Mouse (Mus musculus) ovary, adult 18-20 months (tissue): Measurements from ENCODE around the gene Fli1.

Experiments used
- DNase-seq: peaks from one replicate; pipeline ENCODE4 v3.0.0; 2022; ENCODE audit warnings: low spot score, mixed read lengths

Fli1 gene

GRCm38 (mm10) chr9:32467443-32467842, 75.2 kb downstream of the Fli1 start:
- no peak for DNase-seq

DNA sequence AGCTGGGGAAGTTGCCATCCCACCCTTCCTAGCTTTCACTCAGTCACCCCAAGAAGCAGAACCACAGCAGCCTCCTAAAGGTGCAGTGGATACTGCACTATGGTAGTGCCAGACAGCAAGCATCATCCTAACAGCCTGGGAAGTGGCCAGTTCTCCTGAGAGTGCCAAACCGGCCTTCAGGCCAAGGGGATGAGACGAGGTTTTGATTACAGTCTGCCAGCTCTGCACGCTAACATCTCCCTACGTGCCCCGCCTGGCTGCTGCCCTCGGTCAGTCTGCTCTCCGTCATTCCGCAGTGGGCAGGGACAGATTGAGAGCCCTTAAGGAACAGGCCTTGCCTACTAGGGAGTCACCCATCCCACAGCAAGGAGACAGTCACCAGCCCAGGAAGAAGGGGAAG, 75.8 kb downstream of the Fli1 start:
- DNase-seq = peak; percentile 49

DNA sequence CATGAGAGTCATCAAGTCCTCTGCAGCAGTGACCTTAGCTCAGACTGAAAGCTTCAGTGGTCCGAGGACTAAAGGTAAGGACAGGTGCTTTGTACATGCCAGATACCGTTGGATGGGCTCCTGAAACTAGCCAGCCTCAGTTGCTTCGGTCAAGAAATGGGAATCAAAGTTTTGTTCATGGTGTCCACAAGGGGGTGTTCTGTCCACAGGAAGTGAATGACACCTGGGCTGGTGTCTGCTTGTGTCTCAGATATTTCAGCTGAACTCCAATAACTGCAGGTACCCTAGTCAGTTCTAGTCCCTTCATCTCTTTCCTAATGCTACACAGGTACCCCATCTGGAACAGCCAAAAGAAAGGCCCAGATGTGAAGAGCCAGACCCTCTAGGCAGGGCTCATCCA, 86.0 kb downstream of the Fli1 start:
- DNase-seq = no peak

DNA sequence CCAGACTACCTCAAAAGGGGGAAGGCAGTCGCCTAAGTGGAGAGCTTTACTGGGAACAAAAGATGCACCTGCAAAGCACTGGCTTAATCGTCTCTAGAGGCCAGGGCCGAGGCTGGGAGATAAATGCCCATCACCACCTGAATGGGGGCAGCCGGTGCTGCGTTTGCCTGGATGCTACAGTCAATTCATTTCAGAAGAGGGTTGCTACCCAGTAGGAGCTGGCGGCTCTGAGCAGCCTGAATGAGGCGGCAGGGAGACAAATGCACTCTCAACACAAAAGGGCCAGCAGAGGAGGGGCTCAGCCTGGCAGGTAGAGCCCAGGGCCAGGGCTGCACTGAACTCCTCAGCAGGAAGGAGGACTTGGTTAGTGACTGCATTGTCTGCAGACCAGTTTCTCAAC, 92.5 kb downstream of the Fli1 start:
- no peak for DNase-seq

DNA sequence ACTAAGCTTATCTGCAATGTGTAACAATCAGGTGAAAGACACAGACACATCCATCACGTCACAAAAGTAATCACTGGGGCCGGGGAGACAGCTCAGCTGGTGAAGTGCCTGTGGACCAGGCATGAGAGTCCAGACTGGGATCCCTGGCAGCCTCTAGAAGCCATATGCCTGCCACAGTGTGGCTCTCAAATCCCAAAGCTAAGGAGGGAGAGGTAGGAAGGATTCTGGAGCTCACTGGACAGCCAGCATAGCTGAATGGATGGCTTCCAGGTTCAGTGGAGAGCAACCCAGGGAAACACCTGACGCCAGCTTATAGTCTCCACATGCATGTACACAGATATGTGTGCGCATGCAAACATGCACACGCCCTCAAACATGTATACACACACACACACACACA, 93.9 kb downstream of the Fli1 start:
- no peak for DNase-seq

DNA sequence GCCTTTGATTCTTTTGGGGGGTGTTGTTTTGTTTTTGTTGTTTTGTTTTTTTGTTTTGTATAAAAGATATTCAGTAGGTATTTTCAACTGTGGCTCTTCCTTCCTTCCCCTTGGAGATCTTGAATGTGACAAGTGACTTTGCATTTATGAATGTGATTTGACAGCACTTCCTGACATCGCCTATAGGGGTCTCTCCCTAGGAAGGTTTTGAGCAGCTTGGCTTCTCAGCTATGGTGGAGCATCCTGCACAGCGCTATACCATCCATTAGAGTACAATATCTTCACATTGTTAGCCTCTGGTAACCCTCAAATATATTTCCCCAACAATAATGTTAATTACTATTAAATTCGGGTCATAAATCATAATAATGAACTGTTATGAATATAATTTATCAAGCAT, 96.9 kb downstream of the Fli1 start:
- no peak for DNase-seq

DNA sequence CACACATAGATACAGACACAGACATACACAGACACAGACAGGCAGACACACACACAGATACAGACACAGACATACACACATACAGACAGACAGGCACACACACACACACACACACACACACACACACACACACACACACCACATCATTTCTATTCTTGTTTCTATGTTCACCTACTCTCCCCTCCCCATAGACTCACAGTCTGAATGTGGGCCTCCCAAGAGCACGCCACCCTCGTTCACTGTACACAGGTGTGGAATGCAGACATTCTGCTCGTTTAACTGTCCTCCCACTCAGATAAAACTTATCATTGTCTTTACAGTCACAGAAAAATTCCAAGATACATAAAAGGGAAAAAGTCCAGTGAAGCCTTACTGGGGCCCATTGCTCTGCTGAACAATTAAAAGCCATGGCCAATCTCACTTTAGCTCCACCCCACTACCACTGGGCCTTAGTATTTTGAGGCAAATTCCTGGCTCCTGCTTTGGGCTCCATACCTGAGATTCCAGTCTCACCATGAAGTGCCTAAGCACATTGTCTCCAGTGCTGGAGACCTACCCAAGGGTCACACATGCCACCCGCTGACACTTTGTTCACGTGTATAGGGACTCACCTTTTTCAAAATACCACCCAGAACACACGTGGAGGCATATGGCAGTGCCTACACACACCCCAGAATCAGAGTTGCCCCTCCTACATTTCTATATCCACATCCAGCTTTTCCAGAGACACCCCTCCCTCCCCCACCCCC, 98.0 kb downstream of the Fli1 start:
- no peak for DNase-seq

DNA sequence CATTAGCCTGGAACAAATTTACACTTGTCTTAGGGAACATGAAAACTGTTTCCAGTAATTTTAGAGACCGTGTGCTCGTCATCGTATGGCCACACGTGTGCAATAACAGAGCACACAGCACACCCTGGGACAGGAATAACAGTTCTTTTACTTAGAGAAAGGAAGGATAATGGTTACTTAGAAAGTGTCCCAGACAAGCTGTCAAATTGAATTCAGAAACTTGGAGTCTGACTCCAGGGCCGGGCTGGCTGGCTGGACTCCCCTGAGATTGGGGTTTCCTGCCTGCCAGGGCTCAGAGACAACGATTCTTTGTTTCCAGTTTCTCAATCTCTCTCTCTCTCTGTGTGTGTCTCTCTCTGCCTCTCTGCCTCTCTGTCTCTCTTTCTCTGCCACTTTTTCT, 98.8 kb downstream of the Fli1 start:
- DNase-seq = no peak

GRCm38 (mm10) chr9:32443115-32443514, 99.5 kb downstream of the Fli1 start:
- DNase-seq = no peak

- DNase-seq = no peak
These were observed 108.1 kb downstream of the Fli1 start for GRCm38 (mm10) chr9:32434241-32435213.

DNA sequence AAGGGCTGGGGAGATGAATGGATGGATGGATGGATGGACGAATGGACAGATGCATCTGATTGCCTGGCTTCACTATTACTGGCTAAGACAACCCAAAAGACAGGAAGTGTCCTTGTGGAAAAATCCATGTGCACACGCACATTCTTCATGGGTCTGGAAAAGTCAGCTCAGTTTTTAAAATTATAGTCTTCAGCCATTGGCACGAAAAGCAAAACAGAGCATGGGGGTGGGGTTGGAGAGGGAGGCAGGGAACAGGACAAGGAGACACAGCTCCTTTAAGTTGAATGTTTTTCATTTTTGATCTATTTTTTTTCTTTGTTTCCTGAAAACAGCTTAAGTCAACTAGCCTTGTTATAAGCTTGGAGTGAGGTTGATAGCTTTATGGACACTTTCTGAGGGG, 111.6 kb downstream of the Fli1 start:
- no peak for DNase-seq

- no peak for DNase-seq
These were observed 117.3 kb downstream of the Fli1 start for GRCm38 (mm10) chr9:32425321-32425720.

- no peak for DNase-seq
These were observed 122.0 kb downstream of the Fli1 start for GRCm38 (mm10) chr9:32420711-32421110.

DNA sequence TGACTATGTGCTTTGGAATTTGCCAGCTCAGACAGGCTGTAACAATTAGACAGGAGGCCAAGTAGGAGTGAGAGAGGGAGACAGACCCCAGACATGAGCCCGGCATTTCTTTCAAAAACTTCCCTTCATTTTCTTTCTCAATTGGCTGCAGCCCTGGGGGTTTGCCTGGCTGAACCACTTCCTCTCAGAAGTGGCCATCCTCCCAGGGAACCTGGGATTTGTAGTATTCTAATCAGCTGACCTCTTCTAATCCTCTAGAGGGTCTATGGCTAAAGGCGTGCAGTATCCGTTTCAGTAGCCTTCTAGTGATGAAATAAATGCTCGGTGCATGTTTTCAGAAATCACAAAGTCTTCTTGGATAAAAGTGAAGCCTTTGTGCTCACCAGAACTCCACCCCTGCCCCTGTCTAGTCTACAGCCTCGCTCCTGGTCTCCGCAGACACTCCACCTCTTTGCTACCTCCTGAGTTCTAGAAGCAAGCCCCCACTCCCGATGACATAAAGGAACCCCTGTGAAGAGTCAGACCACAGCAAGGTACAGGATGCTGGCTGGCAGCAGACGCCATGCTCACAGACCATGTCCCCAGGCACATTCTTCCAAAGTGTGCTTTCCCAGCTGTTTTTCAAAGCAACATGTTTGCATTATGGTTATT, 125.1 kb downstream of the Fli1 start:
- no peak for DNase-seq

DNA sequence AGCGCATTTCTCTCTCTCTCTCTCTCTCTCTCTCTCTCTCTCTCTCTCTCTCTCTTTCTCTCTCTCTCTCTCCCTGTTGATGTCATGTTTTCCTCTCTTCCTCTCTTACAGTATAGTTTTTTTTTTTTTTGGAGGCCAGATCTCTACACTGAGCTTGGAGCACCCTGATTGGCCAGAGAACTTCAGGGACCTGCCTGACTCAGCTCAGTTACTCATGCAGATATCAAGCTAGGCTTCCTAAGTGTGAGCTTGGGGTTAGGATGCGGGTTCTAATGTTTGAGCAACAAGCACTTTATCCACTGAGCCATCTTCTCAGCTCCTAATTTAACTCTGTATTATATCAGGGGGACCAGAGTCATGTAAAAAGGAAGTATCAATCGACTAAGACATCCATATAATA, 126.7 kb downstream of the Fli1 start:
- DNase-seq = no peak

GRCm38 (mm10) chr9:32414956-32415355, 127.7 kb downstream of the Fli1 start:
- no peak for DNase-seq

DNA sequence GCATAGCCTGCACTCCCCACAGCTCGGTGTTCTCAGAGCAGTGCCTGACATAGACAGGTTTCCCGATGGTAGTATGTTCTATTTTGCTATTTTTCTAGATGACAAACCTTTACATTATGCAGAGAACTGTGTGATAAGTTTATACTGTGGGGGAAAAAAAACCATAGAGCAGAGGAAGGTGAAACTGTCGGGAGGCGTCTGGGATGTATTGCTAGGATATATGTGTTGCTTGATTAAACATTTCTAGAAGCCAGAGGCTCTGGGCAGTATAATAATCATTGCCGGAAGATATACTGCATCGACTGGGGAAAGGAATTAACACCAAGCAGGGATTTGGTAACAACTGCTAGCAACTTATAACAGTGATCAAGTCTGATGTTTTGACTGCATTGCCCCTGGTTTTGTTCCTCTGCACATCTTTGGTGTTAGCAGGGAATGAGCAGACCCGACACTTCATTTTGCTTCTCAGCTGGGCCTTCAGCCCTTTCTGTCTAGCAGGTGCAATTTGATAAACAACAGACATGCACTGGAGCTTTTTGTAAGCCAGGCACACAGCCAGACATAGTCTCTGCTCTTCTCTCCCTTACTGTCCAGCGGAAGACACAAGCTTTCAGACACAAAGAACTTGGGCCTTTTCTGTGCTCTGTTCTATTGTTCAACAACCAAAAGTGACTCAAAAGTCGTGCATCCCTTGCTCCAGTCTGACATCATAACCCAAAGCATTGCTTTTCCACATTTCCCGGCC, 129.7 kb downstream of the Fli1 start:
- DNase-seq = no peak

DNA sequence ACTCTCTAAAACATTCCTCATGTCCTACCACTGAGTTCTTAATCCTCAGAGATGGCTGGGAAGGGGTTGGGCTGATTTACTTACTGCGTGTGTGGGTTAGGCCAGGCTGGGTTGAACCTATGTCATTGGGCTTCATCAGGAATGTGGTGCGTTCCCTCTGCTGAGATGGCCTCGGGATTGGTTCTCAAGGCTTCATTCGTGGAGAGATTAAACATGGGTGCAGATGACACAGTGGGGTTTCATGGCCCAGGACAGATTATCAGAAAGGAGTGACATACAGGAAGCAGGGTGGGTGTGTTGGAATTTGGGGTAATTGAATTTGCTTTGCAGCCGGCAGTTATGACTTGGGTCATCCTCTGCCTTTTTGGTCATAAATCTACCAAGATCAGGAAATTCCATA, 131.2 kb downstream of the Fli1 start:
- no peak for DNase-seq

- DNase-seq = no peak
These were observed 132.0 kb downstream of the Fli1 start for GRCm38 (mm10) chr9:32410671-32411070.

- no peak for DNase-seq
These were observed 133.3 kb downstream of the Fli1 start for GRCm38 (mm10) chr9:32409060-32409961.

- no peak for DNase-seq
These were observed 134.0 kb downstream of the Fli1 start for GRCm38 (mm10) chr9:32408730-32409059.
